Mouse (Mus musculus) kidney, adult 2 months (tissue): Measurements from ENCODE around the gene Madd.

Experiments
- CTCF ChIP-seq: fragments of 200-500 bp; conservative IDR thresholded peaks from 2 replicates; pipeline ENCODE4 v1.5.1; 2011; ENCODE audit warnings: low read depth, mild to moderate bottlenecking, control low read depth, low read length, moderate library complexity, mixed read lengths; ENCODE audit not compliant: insufficient read depth, insufficient read length
- POLR2A ChIP-seq: fragments of 200-500 bp; IDR thresholded peaks from one replicate; pipeline ENCODE4 v1.6.1; 2011; ENCODE audit warnings: low read depth, low read length, control low read depth

DNA sequence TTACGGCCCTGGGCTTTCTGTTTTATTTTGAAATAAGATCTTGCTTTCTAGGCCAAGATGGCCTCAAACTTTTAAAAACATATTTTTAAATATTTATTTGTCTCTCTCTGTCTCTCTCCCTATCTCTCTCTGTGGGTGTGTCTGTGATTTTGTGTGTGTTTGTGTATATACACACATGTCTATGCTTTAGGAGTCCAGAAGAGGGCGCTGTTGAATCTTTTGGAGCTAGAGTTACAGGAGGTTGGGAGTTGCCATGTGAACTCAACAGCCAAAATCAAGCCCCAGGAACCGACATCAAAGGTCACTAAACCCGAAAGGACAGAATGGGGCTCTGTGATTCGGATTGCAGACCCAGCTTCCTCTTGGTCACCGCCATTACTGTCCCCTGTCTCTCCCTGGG lies 73.2 kb downstream of the Madd start:
- TF ChIP-seq CTCF (no peak), POLR2A (no peak)
